Mouse (Mus musculus) testis, adult 2 months (tissue): ENCODE results near the gene Sdc4. TPM values are rescaled to one million over a fixed set of nuclear protein-coding genes. Genes with fewer than 3 reads are reported as not detected.

Experiments
- H3K27ac ChIP-seq: fragments of 200-500 bp; 2 replicates; pipeline ENCODE4 v1.5.1; 2012; ENCODE audit warnings: low read depth, low read length; ENCODE audit not compliant: control insufficient read depth, insufficient read depth
- H3K27me3 ChIP-seq: fragments of 200-500 bp; 2 replicates; pipeline ENCODE4 v1.6.1; 2012; ENCODE audit warnings: mild to moderate bottlenecking, low read length, moderate library complexity; ENCODE audit not compliant: control insufficient read depth, insufficient read depth
- H3K36me3 ChIP-seq: fragments of 200-500 bp; 2 replicates; pipeline ENCODE4 v1.6.1; 2012; ENCODE audit warnings: mild to moderate bottlenecking, low read length; ENCODE audit not compliant: control insufficient read depth, insufficient read depth
- H3K4me1 ChIP-seq: fragments of 200-500 bp; 2 replicates; pipeline ENCODE4 v1.6.1; 2012; ENCODE audit warnings: low read length; ENCODE audit not compliant: control insufficient read depth, insufficient read depth
- H3K4me3 ChIP-seq: fragments of 200-500 bp; 2 replicates; pipeline ENCODE4 v1.5.1; 2012; ENCODE audit warnings: low read depth, mild to moderate bottlenecking, low read length, moderate library complexity, mixed read lengths; ENCODE audit not compliant: control insufficient read depth
- CTCF ChIP-seq: fragments of 200-500 bp; IDR thresholded peaks from 2 replicates; pipeline ENCODE4 v1.5.1; 2012; ENCODE audit warnings: low read depth, mild to moderate bottlenecking, inconsistent platforms, low read length, moderate library complexity; ENCODE audit not compliant: control insufficient read depth, insufficient read depth, insufficient replicate concordance
- POLR2A ChIP-seq: fragments of 200-500 bp; IDR thresholded peaks from 2 replicates; pipeline ENCODE4 v1.6.1; 2012; ENCODE audit warnings: low read depth, mild to moderate bottlenecking, inconsistent platforms, low read length, moderate library complexity; ENCODE audit not compliant: control insufficient read depth
- polyA plus RNA-seq: library from polyadenylated mRNA; depleted of rRNA; stranded (reverse); fragments of >200 nt; gene quantifications from 2 replicates; pipeline ENCODE4 v1.2.3, GENCODE M21; 2012

Gene Sdc4
- polyA plus RNA-seq, 1 experiment: 16.6 TPM

GRCm38 (mm10) chr2:164435216-164436090 lies 8.2 kb downstream of the Sdc4 start:
- Histone ChIP-seq H3K36me3 (no peaks in the 10 kb centered on the region), H3K27me3 (no peaks in the 10 kb centered on the region), H3K4me1 (peaks cover 23% of the 10 kb centered on the region), H3K27ac (no peak overlapping the region), H3K4me3 (no peak overlapping the region)
- TF ChIP-seq POLR2A (no peak), CTCF (no peak)

GRCm38 (mm10) chr2:164434681-164435080 lies 9.0 kb downstream of the Sdc4 start:
- Histone ChIP-seq H3K4me1 (peaks cover 26% of the 10 kb centered on the region), H3K27ac (no peak overlapping the region), H3K4me3 (no peak overlapping the region), H3K36me3 (no peaks in the 10 kb centered on the region), H3K27me3 (no peaks in the 10 kb centered on the region)
- TF ChIP-seq CTCF: no peak
- TF ChIP-seq POLR2A: no peak

GRCm38 (mm10) chr2:164433278-164433895 lies 10.3 kb downstream of the Sdc4 start:
- Histone ChIP-seq H3K27me3 (no peaks in the 10 kb centered on the region), H3K36me3 (no peaks in the 10 kb centered on the region), H3K4me3 (no peak overlapping the region), H3K4me1 (peaks cover 24% of the 10 kb centered on the region), H3K27ac (no peak overlapping the region; the same call in 1 of the 2 replicates)
- no peak for TF ChIP-seq CTCF
- TF ChIP-seq POLR2A: no peak

GRCm38 (mm10) chr2:164432541-164433191 lies 11.0 kb downstream of the Sdc4 start:
- Histone ChIP-seq H3K4me1 (peaks cover 24% of the 10 kb centered on the region), H3K36me3 (no peaks in the 10 kb centered on the region), H3K27ac (no peak overlapping the region; the same call in none of the 2 replicates), H3K27me3 (no peaks in the 10 kb centered on the region), H3K4me3 (no peak overlapping the region)
- no peak for TF ChIP-seq CTCF
- no peak for TF ChIP-seq POLR2A

- Histone ChIP-seq H3K4me1 (peaks cover 24% of the 10 kb centered on the region), H3K4me3 (no peak overlapping the region), H3K36me3 (no peaks in the 10 kb centered on the region), H3K27me3 (no peaks in the 10 kb centered on the region), H3K27ac (no peak overlapping the region)
- TF ChIP-seq POLR2A (no peak), CTCF (no peak)
Observed at GRCm38 (mm10) chr2:164431676-164432465, 11.8 kb downstream of the Sdc4 start.

- Histone ChIP-seq H3K27ac (peak overlapping the region; percentile 82), H3K36me3 (no peaks in the 10 kb centered on the region), H3K4me1 (peaks cover 24% of the 10 kb centered on the region), H3K4me3 (peak overlapping the region; percentile 42), H3K27me3 (no peaks in the 10 kb centered on the region)
- TF ChIP-seq CTCF (no peak), POLR2A (no peak)
Observed at GRCm38 (mm10) chr2:164430697-164431096, 13.0 kb downstream of the Sdc4 start.
